Mouse (Mus musculus): Measurements from ENCODE around the gene Gm44790. TPM values are rescaled to one million over a fixed set of nuclear protein-coding genes. Genes with fewer than 3 reads are reported as not detected.

The Gm44790 gene
- polyA plus RNA-seq, 1 experiment from 2014 or later: not detected

DNA sequence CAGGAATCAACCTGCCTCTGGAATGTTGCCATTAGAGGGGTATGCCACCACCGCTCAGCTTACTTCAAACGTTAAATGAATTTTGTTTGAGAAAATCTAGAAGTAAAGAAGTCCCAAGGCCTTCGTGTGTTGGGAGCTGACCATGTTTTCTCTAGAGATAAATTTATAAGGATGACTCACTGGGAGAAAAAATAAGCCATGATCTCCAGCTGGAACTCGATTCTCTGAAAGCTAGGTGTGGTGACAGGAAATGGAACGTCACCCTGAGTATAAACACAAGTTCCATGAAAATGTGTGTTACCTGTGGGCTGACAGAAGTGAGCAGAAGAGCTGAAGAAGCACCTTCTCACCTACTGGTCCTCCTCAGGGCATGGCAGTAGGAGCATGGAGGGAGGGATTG is 50.5 kb downstream of the Gm44790 start:
- 56% methylated on average over 5 of the region's 5 CpGs for WGBS
- Histone ChIP-seq H3K27ac (ENCODE audit: low read length) (peak overlapping the region; percentile 77), H3K9me3 (ENCODE audit: control insufficient read depth, low read length) (no peaks in the 10 kb centered on the region), H3K4me3 (ENCODE audit: low read length) (no peak overlapping the region), H3K4me1 (replicated peaks; ENCODE audit: control insufficient read depth, insufficient read depth, low read length) (peaks cover 34% of the 10 kb centered on the region), H3K4me2 (ENCODE audit: low read depth, low read length) (no peak overlapping the region), H3K27me3 (ENCODE audit: control insufficient read depth, insufficient read depth, low read depth, low read length) (no peaks in the 10 kb centered on the region), H3K9ac (ENCODE audit: low read length) (no peak overlapping the region), H3K36me3 (ENCODE audit: control insufficient read depth, insufficient read depth, low read length) (no peaks in the 10 kb centered on the region)
- ATAC-seq (ENCODE audit: low read depth): no peak

DNA sequence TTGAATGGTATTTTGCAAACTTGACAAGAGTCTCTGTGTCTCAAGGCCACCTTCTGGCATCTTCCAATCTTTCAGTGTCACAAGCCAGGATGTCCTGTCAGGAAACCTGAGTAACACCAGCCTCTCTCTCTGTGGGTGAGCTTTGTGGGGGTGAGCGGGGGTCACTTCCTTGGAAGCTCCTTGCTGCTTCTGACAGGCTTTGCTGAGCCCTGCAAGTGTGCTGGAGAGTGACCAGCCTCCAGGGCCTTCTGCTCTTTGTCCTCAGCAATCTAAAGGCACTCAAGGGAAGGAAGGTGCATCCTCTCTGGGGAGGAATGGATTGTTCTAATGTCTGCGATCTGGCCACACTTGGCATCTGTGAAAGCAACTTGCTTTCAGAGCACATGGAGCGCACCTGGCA is 52.9 kb downstream of the Gm44790 start:
- no peak overlapping the region for H3K9ac ChIP-seq (ENCODE audit: low read length)
- H3K27ac ChIP-seq (ENCODE audit: low read length): peak overlapping the region; percentile 92
- no peak overlapping the region for H3K4me3 ChIP-seq (ENCODE audit: low read length)
- H3K36me3 ChIP-seq (ENCODE audit: control insufficient read depth, insufficient read depth, low read length): no peaks in the 10 kb centered on the region
- 69% methylated on average over 3 of the region's 3 CpGs for WGBS
- H3K4me2 ChIP-seq (ENCODE audit: low read depth, low read length): no peak overlapping the region
- ATAC-seq (ENCODE audit: low read depth): peak; percentile 48
- no peaks in the 10 kb centered on the region for H3K27me3 ChIP-seq (ENCODE audit: control insufficient read depth, insufficient read depth, low read depth, low read length)
- H3K9me3 ChIP-seq (ENCODE audit: control insufficient read depth, low read length): no peaks in the 10 kb centered on the region
- H3K4me1 ChIP-seq (replicated peaks; ENCODE audit: control insufficient read depth, insufficient read depth, low read length): peaks cover 20% of the 10 kb centered on the region

DNA sequence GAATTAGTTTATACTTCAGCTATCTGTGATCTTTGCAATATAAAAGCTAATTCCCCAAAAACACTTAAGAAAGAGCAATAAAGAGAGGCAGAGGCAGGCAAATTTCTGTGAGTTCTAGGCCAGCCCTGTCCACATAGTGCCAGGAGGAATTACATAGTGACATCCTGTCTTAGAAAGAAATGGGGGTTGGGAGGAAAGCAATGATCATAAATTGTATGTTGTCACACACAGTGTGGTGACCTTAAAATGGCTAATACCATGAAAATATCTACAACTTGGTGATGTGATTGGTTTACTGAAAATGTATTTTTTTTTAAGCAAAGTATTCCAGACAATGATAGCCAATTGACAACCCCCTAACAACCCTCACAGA is 53.3 kb downstream of the Gm44790 start:
- peak; percentile 34; the same call in 1 of the 2 replicates for ATAC-seq (ENCODE audit: low read depth)
- H3K9me3 ChIP-seq (ENCODE audit: control insufficient read depth, low read length): no peaks in the 10 kb centered on the region
- H3K9ac ChIP-seq (ENCODE audit: low read length): no peak overlapping the region; the same call in 1 of the 2 replicates
- no peaks in the 10 kb centered on the region for H3K36me3 ChIP-seq (ENCODE audit: control insufficient read depth, insufficient read depth, low read length)
- peak overlapping the region; percentile 92 for H3K27ac ChIP-seq (ENCODE audit: low read length)
- no peaks in the 10 kb centered on the region for H3K27me3 ChIP-seq (ENCODE audit: control insufficient read depth, insufficient read depth, low read depth, low read length)
- peak overlapping the region; percentile 54 for H3K4me2 ChIP-seq (ENCODE audit: low read depth, low read length)
- H3K4me1 ChIP-seq (replicated peaks; ENCODE audit: control insufficient read depth, insufficient read depth, low read length): peaks cover 20% of the 10 kb centered on the region
- H3K4me3 ChIP-seq (ENCODE audit: low read length): no peak overlapping the region

DNA sequence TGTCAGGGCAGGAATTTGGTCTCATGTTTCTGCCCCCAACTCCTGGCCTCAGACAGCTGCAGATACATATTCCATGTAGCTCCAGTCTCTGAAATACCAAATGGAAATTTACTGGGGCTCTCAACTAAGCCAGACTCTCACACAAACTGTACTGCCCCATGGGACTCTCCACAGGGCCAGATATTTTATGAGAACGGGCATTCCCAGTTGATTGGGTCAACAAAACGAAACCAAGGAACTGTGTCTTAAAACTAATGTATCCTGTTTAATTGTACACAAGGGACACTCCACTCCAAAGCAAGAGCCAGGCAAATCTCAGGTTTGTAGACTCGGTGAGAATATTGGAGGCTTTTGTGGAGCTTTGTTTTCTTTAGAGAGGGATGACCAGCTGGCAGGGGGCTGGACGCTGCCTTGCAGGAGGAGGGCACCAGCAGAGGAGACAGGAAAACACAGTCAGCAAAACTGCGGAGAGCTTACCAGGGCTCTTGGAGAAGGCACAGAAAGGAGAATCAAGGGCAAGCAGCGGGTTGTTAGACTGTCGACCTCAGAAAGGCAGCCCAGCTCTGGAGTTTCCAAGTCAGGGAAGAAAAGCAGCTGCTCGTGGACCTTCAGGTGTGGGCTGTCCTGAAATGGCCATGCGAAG is 53.9 kb downstream of the Gm44790 start:
- peak overlapping the region; percentile 54 for H3K4me2 ChIP-seq (ENCODE audit: low read depth, low read length)
- WGBS: 20% methylated on average over 9 of the region's 9 CpGs
- no peaks in the 10 kb centered on the region for H3K36me3 ChIP-seq (ENCODE audit: control insufficient read depth, insufficient read depth, low read length)
- H3K27me3 ChIP-seq (ENCODE audit: control insufficient read depth, insufficient read depth, low read depth, low read length): no peaks in the 10 kb centered on the region
- peaks cover 20% of the 10 kb centered on the region for H3K4me1 ChIP-seq (replicated peaks; ENCODE audit: control insufficient read depth, insufficient read depth, low read length)
- peak; percentile 58 for ATAC-seq (ENCODE audit: low read depth)
- H3K9me3 ChIP-seq (ENCODE audit: control insufficient read depth, low read length): no peaks in the 10 kb centered on the region
- H3K4me3 ChIP-seq (ENCODE audit: low read length): peak overlapping the region; percentile 24
- H3K9ac ChIP-seq (ENCODE audit: low read length): peak overlapping the region; percentile 62
- H3K27ac ChIP-seq (ENCODE audit: low read length): peak overlapping the region; percentile 92

DNA sequence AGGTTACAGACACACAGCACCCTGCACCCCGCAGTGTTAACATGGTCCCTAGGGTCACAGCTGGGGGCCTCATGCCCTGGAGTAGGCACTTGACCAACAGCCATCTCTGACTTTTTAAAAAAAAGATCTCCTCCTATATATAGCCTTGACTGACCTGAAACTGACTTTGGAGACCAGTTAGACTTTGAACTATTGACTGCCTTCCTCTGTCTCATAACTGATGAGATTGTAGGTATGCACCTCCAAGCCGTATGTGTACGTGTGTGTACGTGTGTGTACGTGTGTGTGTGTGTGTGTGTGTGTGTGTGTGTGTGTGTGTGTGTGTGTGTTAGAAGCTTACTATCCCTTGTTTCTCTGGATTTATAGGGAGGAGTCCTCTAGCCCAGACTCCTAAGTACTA is 55.4 kb downstream of the Gm44790 start:
- no peaks in the 10 kb centered on the region for H3K36me3 ChIP-seq (ENCODE audit: control insufficient read depth, insufficient read depth, low read length)
- no peak for ATAC-seq (ENCODE audit: low read depth)
- H3K27ac ChIP-seq (ENCODE audit: low read length): no peak overlapping the region
- no peak overlapping the region for H3K9ac ChIP-seq (ENCODE audit: low read length)
- 89% methylated on average over 5 of the region's 5 CpGs for WGBS
- no peaks in the 10 kb centered on the region for H3K9me3 ChIP-seq (ENCODE audit: control insufficient read depth, low read length)
- H3K27me3 ChIP-seq (ENCODE audit: control insufficient read depth, insufficient read depth, low read depth, low read length): no peaks in the 10 kb centered on the region
- H3K4me2 ChIP-seq (ENCODE audit: low read depth, low read length): no peak overlapping the region
- peaks cover 12% of the 10 kb centered on the region for H3K4me1 ChIP-seq (replicated peaks; ENCODE audit: control insufficient read depth, insufficient read depth, low read length)
- no peak overlapping the region for H3K4me3 ChIP-seq (ENCODE audit: low read length)

DNA sequence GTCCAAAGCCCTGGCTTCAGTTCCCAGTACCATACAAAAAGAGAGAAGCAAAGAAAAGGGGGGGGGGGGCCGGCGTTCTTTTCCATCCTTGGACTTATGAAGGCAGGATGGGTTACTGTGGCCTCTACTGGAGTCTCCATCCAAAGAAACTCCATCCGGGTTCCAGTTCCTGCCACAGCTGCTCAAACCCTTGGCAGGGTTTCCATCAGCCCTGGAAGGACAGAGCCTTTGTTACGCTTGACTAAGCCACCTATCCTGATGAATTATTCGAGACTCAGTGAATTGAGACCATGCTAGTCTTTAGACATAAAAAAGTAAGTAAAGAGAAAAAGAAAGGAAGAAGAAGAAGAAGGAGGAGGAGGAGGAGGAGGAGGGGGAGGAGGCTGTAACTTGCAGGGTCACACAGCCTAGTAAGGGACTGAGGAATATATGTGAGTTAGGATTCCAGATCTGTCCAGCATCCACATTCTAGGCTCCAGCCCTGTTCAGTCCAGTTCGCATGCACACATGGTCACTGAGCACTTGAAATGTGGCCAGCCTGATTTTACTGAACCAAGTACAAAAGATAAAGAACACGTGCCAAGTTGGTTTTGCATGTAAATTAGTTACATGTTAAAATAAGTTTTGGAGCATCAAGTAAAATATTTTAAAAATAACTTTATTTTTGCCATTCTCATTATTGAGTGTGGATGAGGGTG is 59.6 kb downstream of the Gm44790 start:
- Histone ChIP-seq H3K27ac (ENCODE audit: low read length) (no peak overlapping the region), H3K27me3 (ENCODE audit: control insufficient read depth, insufficient read depth, low read depth, low read length) (no peaks in the 10 kb centered on the region)
- 74% methylated on average over 7 of the region's 7 CpGs for WGBS

DNA sequence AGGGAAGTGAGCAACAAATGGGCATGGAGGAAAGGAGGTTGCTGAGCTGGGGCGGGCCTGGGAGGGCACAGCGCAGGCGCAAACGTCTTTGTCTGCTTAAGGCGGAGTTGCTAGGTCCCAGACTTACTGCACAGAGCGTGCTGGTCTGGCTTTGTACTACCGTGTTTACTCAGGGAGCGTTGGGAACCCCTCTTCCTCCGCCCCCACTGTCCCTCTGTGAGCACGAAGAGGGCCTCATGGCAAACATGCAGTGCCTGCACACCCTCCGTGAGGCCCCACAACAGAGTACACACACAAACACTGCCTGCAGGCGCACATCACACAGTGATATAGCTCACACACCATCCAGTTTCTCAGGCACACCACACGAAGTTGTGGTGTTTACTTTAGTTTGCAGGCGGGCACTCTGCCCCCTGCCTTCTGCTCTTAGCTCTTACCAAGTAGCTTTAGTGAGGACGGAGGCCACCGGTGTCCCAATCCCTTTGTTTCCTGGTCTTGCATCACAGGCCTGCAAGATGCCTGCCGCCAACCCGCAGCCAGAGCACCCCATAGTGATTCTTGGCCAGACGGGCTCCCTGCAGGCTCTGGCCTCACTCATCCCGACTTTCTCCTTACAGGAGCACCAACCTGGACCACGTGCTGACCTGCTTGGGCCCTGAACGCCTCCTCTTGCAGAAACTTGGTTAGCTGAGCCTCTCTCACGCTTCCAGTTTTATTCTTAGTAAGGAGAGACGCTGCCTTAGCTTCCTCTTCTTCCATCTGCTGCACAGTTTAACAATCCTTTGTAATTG is 61.1 kb downstream of the Gm44790 start:
- peak overlapping the region; percentile 3 for H3K4me3 ChIP-seq (ENCODE audit: low read length)
- WGBS: 8% methylated on average over 24 of the region's 24 CpGs
- ATAC-seq (ENCODE audit: low read depth): peak; percentile 96
- no peaks in the 10 kb centered on the region for H3K27me3 ChIP-seq (ENCODE audit: control insufficient read depth, insufficient read depth, low read depth, low read length)
- no peaks in the 10 kb centered on the region for H3K36me3 ChIP-seq (ENCODE audit: control insufficient read depth, insufficient read depth, low read length)
- H3K27ac ChIP-seq (ENCODE audit: low read length): peak overlapping the region; percentile 99
- peak overlapping the region; percentile 48 for H3K4me2 ChIP-seq (ENCODE audit: low read depth, low read length)
- peak overlapping the region; percentile 70 for H3K9ac ChIP-seq (ENCODE audit: low read length)
- no peaks in the 10 kb centered on the region for H3K9me3 ChIP-seq (ENCODE audit: control insufficient read depth, low read length)
- peaks cover 15% of the 10 kb centered on the region for H3K4me1 ChIP-seq (replicated peaks; ENCODE audit: control insufficient read depth, insufficient read depth, low read length)

More for the DNA sequence above, 59.6 kb downstream of the Gm44790 start:
- Histone ChIP-seq H3K4me3 (ENCODE audit: low read length) (no peak overlapping the region), H3K4me2 (ENCODE audit: low read depth, low read length) (no peak overlapping the region), H3K4me1 (replicated peaks; ENCODE audit: control insufficient read depth, insufficient read depth, low read length) (peaks cover 15% of the 10 kb centered on the region), H3K36me3 (ENCODE audit: control insufficient read depth, insufficient read depth, low read length) (no peaks in the 10 kb centered on the region), H3K9ac (ENCODE audit: low read length) (no peak overlapping the region), H3K9me3 (ENCODE audit: control insufficient read depth, low read length) (no peaks in the 10 kb centered on the region)
- no peak for ATAC-seq (ENCODE audit: low read depth)

DNA sequence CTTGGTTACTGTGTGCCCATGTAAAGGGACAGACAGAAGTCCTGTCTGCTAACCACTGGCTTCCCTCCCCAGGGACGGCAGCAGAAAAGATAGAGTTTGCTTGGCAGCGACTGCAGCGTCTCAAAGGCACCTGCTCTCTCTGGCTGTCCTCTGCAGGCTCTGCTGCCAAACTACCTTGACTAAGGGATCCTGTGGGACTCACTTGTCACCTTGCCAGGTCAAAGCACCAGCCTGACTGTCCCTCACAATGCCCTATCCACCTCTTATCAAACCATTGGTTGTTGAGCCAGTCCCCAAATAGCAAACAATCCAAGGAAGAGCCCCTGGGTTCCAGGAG is 61.7 kb downstream of the Gm44790 start:
- H3K9me3 ChIP-seq (ENCODE audit: control insufficient read depth, low read length): no peaks in the 10 kb centered on the region
- peak overlapping the region; percentile 99 for H3K27ac ChIP-seq (ENCODE audit: low read length)
- 38% methylated on average over 3 of the region's 3 CpGs for WGBS
- H3K4me2 ChIP-seq (ENCODE audit: low read depth, low read length): peak overlapping the region; percentile 48; the same call in 1 of the 2 replicates
- peak overlapping the region; percentile 70 for H3K9ac ChIP-seq (ENCODE audit: low read length)
- H3K4me3 ChIP-seq (ENCODE audit: low read length): no peak overlapping the region; the same call in 1 of the 2 replicates
- no peaks in the 10 kb centered on the region for H3K36me3 ChIP-seq (ENCODE audit: control insufficient read depth, insufficient read depth, low read length)
- ATAC-seq (ENCODE audit: low read depth): no peak
- no peaks in the 10 kb centered on the region for H3K27me3 ChIP-seq (ENCODE audit: control insufficient read depth, insufficient read depth, low read depth, low read length)
- peaks cover 15% of the 10 kb centered on the region for H3K4me1 ChIP-seq (replicated peaks; ENCODE audit: control insufficient read depth, insufficient read depth, low read length)

DNA sequence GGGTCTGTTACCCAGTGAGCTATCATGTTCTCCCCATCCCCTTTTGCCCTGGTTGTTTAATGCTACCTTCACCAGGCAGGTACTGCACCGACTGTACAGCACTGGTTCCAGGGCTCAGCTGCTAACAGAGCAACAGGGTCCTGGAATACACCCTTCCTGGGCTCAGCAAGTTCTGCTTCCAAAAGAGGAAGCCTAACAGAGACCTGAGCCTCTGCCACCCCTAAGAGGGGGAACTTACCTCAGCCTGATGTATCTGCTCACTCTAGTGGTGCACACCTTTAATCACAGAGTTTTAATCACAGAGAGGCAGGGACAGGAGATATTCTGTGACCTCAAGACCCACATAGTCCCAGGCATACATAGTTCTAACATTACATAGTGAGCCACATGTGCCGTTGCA is 63.5 kb downstream of the Gm44790 start:
- Histone ChIP-seq H3K4me3 (ENCODE audit: low read length) (no peak overlapping the region), H3K4me2 (ENCODE audit: low read depth, low read length) (no peak overlapping the region), H3K27me3 (ENCODE audit: control insufficient read depth, insufficient read depth, low read depth, low read length) (no peaks in the 10 kb centered on the region), H3K27ac (ENCODE audit: low read length) (no peak overlapping the region), H3K4me1 (replicated peaks; ENCODE audit: control insufficient read depth, insufficient read depth, low read length) (peaks cover 15% of the 10 kb centered on the region), H3K9me3 (ENCODE audit: control insufficient read depth, low read length) (no peaks in the 10 kb centered on the region), H3K36me3 (ENCODE audit: control insufficient read depth, insufficient read depth, low read length) (no peaks in the 10 kb centered on the region), H3K9ac (ENCODE audit: low read length) (no peak overlapping the region)
- no peak for ATAC-seq (ENCODE audit: low read depth)
- WGBS: 87% methylated on average over 2 of the region's 2 CpGs

Data from lung, embryonic 16.5 days (tissue).